Mouse (Mus musculus) ES-E14 (cell line): ENCODE results near the gene Palld. TPM values are rescaled to one million over a fixed set of nuclear protein-coding genes. Genes with fewer than 3 reads are reported as not detected.

ENCODE experiments used
- DNase-seq: peaks from one replicate; pipeline ENCODE4 v3.0.0-alpha.2; 2013; ENCODE audit warnings: low read depth, low spot score
- H3K27ac ChIP-seq: 2 replicates; pipeline ENCODE4 v1.5.1; 2012; ENCODE audit warnings: low read depth, mild to moderate bottlenecking, low read length, moderate library complexity, mixed read lengths; ENCODE audit not compliant: poor library complexity, insufficient read depth, severe bottlenecking
- H3K36me3 ChIP-seq: 2 replicates; pipeline ENCODE4 v1.6.1; 2012; ENCODE audit warnings: mild to moderate bottlenecking, low read length, moderate library complexity, mixed read lengths; ENCODE audit not compliant: control insufficient read depth, poor library complexity, insufficient read depth, severe bottlenecking
- H3K4me1 ChIP-seq, 2 experiments: fragments of 150-350 bp in 1 of 2; sonication (generic) in 1 of 2; 2 replicates each; pipeline ENCODE4 v1.6.1; 2012; ENCODE audit warnings: low read length in 2 of 2, mild to moderate bottlenecking in 1 of 2, mixed read lengths in 1 of 2; ENCODE audit not compliant: control insufficient read depth in 2 of 2, insufficient read depth in 2 of 2, poor library complexity in 1 of 2
- H3K4me3 ChIP-seq, 2 experiments: fragments of 150-350 bp in 1 of 2; sonication (generic) in 1 of 2; 2 replicates each; pipeline ENCODE4 v1.5.1; 2012; ENCODE audit warnings: low read length in 2 of 2, low read depth in 1 of 2, mild to moderate bottlenecking in 1 of 2, mixed read lengths in 1 of 2; ENCODE audit not compliant: insufficient read depth in 1 of 2, poor library complexity in 1 of 2, severe bottlenecking in 1 of 2
- H3K9ac ChIP-seq: 2 replicates; pipeline ENCODE4 v1.6.1; 2012; ENCODE audit warnings: low read depth, mild to moderate bottlenecking, low read length, mixed read lengths; ENCODE audit not compliant: poor library complexity, insufficient read depth, severe bottlenecking
- H3K9me3 ChIP-seq: fragments of 150-350 bp; sonication (generic); 2 replicates; pipeline ENCODE4 v1.6.1; 2012; ENCODE audit warnings: low read depth, mild to moderate bottlenecking, low read length; ENCODE audit not compliant: control insufficient read depth, insufficient read depth
- CHD2 ChIP-seq: IDR thresholded peaks from 2 replicates; pipeline ENCODE4 v1.6.1; 2014; ENCODE audit warnings: mild to moderate bottlenecking, low read depth, low read length, inconsistent platforms
- HCFC1 ChIP-seq: IDR thresholded peaks from 2 replicates; pipeline ENCODE4 v1.6.1; 2012; ENCODE audit warnings: low read length, inconsistent platforms, borderline replicate concordance; ENCODE audit not compliant: insufficient read depth
- MAFK ChIP-seq: IDR thresholded peaks from 2 replicates; pipeline ENCODE4 v1.6.1; 2014; ENCODE audit warnings: mild to moderate bottlenecking, low read depth, low read length, inconsistent platforms; ENCODE audit not compliant: insufficient read depth
- ZC3H11A ChIP-seq: IDR thresholded peaks from 2 replicates; pipeline ENCODE4 v1.6.1; 2012; ENCODE audit warnings: low read depth, mild to moderate bottlenecking, inconsistent platforms, low read length, borderline replicate concordance
- ZNF384 ChIP-seq: IDR thresholded peaks from 2 replicates; pipeline ENCODE4 v1.6.1; 2012; ENCODE audit warnings: low read depth, low read length, inconsistent platforms
- in situ Hi-C, 2 experiments: fragments of 600-800 bp; cut with MboI; formaldehyde crosslinking; loops; one replicate each; pipeline ENCODE4 v1.15.1; 2025; ENCODE audit warnings: low sequenced_read_pairs in 2 of 2, inconsistent platforms in 1 of 2; ENCODE audit not compliant: unreplicated experiment in 2 of 2
- total RNA-seq: library from RNA; depleted of rRNA; stranded (reverse); fragments of 300-350 nt; gene quantifications from 2 replicates; pipeline ENCODE4 v1.2.3, GENCODE M21; 2012

Palld gene
- total RNA-seq, 1 experiment: 36.3 TPM

DNA sequence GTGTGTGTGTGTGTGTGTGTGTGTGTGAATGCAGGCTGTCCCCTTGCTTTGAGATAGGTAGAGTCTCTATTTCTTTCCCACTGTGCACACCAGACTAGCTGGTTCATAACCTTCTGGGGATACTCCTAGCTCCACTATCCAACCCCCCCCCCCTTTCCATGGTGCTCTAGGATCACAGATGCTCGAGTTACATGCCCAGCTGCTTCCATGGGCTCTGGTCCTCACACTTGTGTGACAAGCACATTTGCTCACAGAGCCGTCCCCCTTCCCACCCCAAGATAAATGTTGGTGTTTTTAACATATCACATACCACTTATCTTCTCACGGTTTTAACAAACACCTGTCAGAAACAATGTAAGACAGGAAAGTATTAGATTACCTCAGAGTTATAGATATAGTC lies 131.2 kb downstream of the Palld start:
- DNase-seq: no peak
- Histone ChIP-seq H3K36me3 (no peaks in the 10 kb centered on the region), H3K4me1 (no peaks in the 10 kb centered on the region), H3K9ac (no peak overlapping the region), H3K9me3 (no peaks in the 10 kb centered on the region), H3K27ac (no peak overlapping the region), H3K4me3 (no peak overlapping the region)
- in situ Hi-C loops: no loop called here
- TF ChIP-seq ZC3H11A: no peak
- no peak for TF ChIP-seq ZNF384
- no peak for TF ChIP-seq CHD2
- TF ChIP-seq MAFK: no peak
- TF ChIP-seq HCFC1: no peak

- no peaks in the 10 kb centered on the region for H3K4me1 ChIP-seq
- no peak overlapping the region for H3K9ac ChIP-seq
- H3K9me3 ChIP-seq: no peaks in the 10 kb centered on the region
- no peak overlapping the region for H3K4me3 ChIP-seq
- H3K36me3 ChIP-seq: no peaks in the 10 kb centered on the region
- in situ Hi-C loops: no loop called here
- no peak overlapping the region for H3K27ac ChIP-seq
- TF ChIP-seq MAFK (no peak), HCFC1 (no peak), CHD2 (no peak), ZC3H11A (no peak), ZNF384 (no peak)
- no peak for DNase-seq
Measured at GRCm38 (mm10) chr8:61769340-61769879, 133.1 kb downstream of the Palld start.

DNA sequence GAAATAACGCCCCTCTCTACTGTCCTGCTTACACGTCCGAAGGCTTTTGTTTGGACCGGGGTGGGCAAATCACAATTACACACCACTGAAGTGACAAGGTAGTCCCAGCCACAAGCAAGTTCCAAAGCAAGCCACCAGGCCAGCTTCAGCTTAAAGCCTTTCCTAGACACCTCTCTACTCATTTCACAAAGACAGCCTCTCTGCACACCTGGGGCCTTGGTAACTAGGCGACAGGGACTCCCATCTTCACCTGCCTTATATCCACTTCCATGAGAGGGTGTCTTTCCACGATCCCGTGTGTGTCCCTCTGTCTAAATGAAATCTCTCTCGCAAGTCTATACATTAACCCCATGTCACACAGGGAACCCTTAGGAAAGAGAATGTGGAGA lies 142.3 kb downstream of the Palld start:
- H3K9ac ChIP-seq: no peak overlapping the region
- no peaks in the 10 kb centered on the region; a peak in 1 of 4 replicates for H3K4me1 ChIP-seq
- H3K36me3 ChIP-seq: no peaks in the 10 kb centered on the region
- peak overlapping the region; percentile 74 to 78 for H3K4me3 ChIP-seq
- in situ Hi-C loops: no loop called here
- DNase-seq: peak; percentile 3
- TF ChIP-seq CHD2 (no peak), HCFC1 (no peak), ZNF384 (peak; percentile 65; the same call in 1 of the 2 replicates), ZC3H11A (no peak), MAFK (no peak)
- H3K27ac ChIP-seq: no peak overlapping the region
- no peaks in the 10 kb centered on the region for H3K9me3 ChIP-seq

- Histone ChIP-seq H3K4me3 (peak overlapping the region; percentile 74 to 78), H3K9ac (peak overlapping the region; percentile 64), H3K9me3 (no peaks in the 10 kb centered on the region), H3K27ac (no peak overlapping the region), H3K36me3 (no peaks in the 10 kb centered on the region), H3K4me1 (no peaks in the 10 kb centered on the region; a peak in 1 of 4 replicates)
- peak; percentile 15 for DNase-seq
- in situ Hi-C loops: no loop called here
- no peak for TF ChIP-seq MAFK
- TF ChIP-seq ZNF384: no peak
- TF ChIP-seq CHD2: no peak
- TF ChIP-seq ZC3H11A: no peak
Measured at GRCm38 (mm10) chr8:61759327-61760189, 142.9 kb downstream of the Palld start.
